Mouse (Mus musculus) left cerebral cortex, adult 9 months (tissue): ENCODE measurements around the gene Rnase13.

Experiments
- DNase-seq, 2 experiments: peaks; one replicate each; pipeline ENCODE4 v3.0.0; 2022; ENCODE audit warnings: low spot score in 2 of 2

Gene Rnase13

GRCm38 (mm10) chr14:51877517-51877916, 45.1 kb downstream of the Rnase13 start:
- no peak for DNase-seq

GRCm38 (mm10) chr14:51871741-51872140, 50.8 kb downstream of the Rnase13 start:
- no peak for DNase-seq
